Mouse (Mus musculus) bone marrow, adult 2 months (tissue): ENCODE data around the gene Lrch1.

Experiments used
- CTCF ChIP-seq: fragments of 200-500 bp; IDR thresholded peaks from 2 replicates; pipeline ENCODE4 v1.5.1; 2011; ENCODE audit warnings: low read length, control low read depth; ENCODE audit not compliant: control insufficient read depth, insufficient read depth
- POLR2A ChIP-seq: fragments of 200-500 bp; IDR thresholded peaks from 2 replicates; pipeline ENCODE4 v1.6.1; 2011; ENCODE audit warnings: low read depth, mild to moderate bottlenecking, control low read depth, low read length, borderline replicate concordance; ENCODE audit not compliant: control insufficient read depth

DNA sequence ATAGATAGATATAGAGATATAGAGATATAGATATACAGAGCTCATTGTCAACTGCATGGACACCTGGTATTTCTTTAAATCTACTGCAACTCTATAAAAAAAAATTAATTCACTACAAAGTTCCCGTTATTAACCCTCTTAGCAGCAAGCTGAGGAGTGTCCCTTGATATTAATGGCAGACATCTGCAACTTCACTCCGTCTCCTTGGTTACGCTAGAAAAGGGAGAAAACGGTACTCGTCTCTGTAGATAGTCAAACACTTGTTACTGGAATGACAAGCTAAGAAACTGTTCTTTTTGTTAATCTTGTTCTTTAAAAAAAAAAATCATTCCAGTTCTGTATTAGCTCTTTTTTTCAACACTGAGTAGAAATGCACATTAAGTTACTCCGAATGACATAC lies 54.0 kb downstream of the Lrch1 start:
- no peak for TF ChIP-seq CTCF
- no peak for TF ChIP-seq POLR2A
